Mouse (Mus musculus) adrenal gland, postnatal 10 days (tissue): ENCODE results near the gene Itm2b. TPM values are rescaled to one million over a fixed set of nuclear protein-coding genes. Genes with fewer than 3 reads are reported as not detected.
A peak's percentile ranks its signal among the peaks of the same experiment; 100 is the strongest.

Experiments used
- DNase-seq: peaks from one replicate; pipeline ENCODE4 v3.0.0; 2021; ENCODE audit warnings: mixed read lengths
- long read RNA-seq, 2 experiments: library from polyadenylated mRNA; stranded (forward); transcript quantifications; one replicate each; pipeline ENCODE4 v2.0.0; 2021
- total RNA-seq, 2 experiments: library from RNA; stranded (reverse); gene quantifications; 2 replicates each; pipeline ENCODE4 v1.2.3; 2021

The Itm2b gene
- total RNA-seq = 100 to 1,000 TPM; 788 to 894 TPM
- long read RNA-seq, experiment 1, transcript Itm2b-202 (5 exons, 935 nt) = minor isoform, 26 of 2,049 reads
- long read RNA-seq, experiment 1, transcript Itm2b-201 (6 exons, 1,796 nt) = major isoform, 1,956 of 2,049 reads
- long read RNA-seq, experiment 1, partial matches to known transcripts = 28 of 2,049 reads
- long read RNA-seq, experiment 1, other reads (novel, unspliced or antisense) = 39 of 2,049 reads
- long read RNA-seq, experiment 2, transcript Itm2b-201 (6 exons, 1,796 nt) = major isoform, 901 of 942 reads
- long read RNA-seq, experiment 2, transcript Itm2b-202 (5 exons, 935 nt) = minor isoform, 12 of 942 reads
- long read RNA-seq, experiment 2, partial matches to known transcripts = 13 of 942 reads
- long read RNA-seq, experiment 2, other reads (novel, unspliced or antisense) = 16 of 942 reads

- peak; percentile 96 for DNase-seq
These were observed at the start of gene Itm2b for GRCm38 (mm10) chr14:73384913-73385719. Itm2b (minus strand) TSS chr14:73385289.

GRCm38 (mm10) chr14:73433487-73433886 is 48.4 kb upstream of the Itm2b start:
- peak; percentile 53 for DNase-seq

- no peak for DNase-seq
These were observed 45.5 kb upstream of the Itm2b start for GRCm38 (mm10) chr14:73430571-73430970.

GRCm38 (mm10) chr14:73425571-73426041 is 40.5 kb upstream of the Itm2b start:
- no peak for DNase-seq

- no peak for DNase-seq
These were observed 39.9 kb upstream of the Itm2b start for GRCm38 (mm10) chr14:73424961-73425360.

GRCm38 (mm10) chr14:73423542-73423941 is 38.5 kb upstream of the Itm2b start:
- no peak for DNase-seq

- DNase-seq = no peak
These were observed 37.5 kb upstream of the Itm2b start for GRCm38 (mm10) chr14:73422621-73423020.

GRCm38 (mm10) chr14:73421580-73421979 is 36.5 kb upstream of the Itm2b start:
- DNase-seq = no peak

- no peak for DNase-seq
These were observed 35.2 kb upstream of the Itm2b start for GRCm38 (mm10) chr14:73420138-73420745.

GRCm38 (mm10) chr14:73416511-73416910 is 31.4 kb upstream of the Itm2b start:
- no peak for DNase-seq

GRCm38 (mm10) chr14:73415376-73416035 is 30.4 kb upstream of the Itm2b start:
- DNase-seq = no peak

- no peak for DNase-seq
These were observed 26.6 kb upstream of the Itm2b start for GRCm38 (mm10) chr14:73411729-73412128.

GRCm38 (mm10) chr14:73410083-73410482 is 25.0 kb upstream of the Itm2b start:
- DNase-seq = peak; percentile 27

- DNase-seq = no peak
These were observed 23.2 kb upstream of the Itm2b start for GRCm38 (mm10) chr14:73408223-73408845.

- DNase-seq = no peak
These were observed 18.9 kb upstream of the Itm2b start for GRCm38 (mm10) chr14:73404016-73404415.

GRCm38 (mm10) chr14:73403351-73403750 is 18.3 kb upstream of the Itm2b start:
- DNase-seq = no peak

GRCm38 (mm10) chr14:73402296-73403035 is 17.4 kb upstream of the Itm2b start:
- no peak for DNase-seq

- DNase-seq = no peak
These were observed 16.3 kb upstream of the Itm2b start for GRCm38 (mm10) chr14:73401408-73401807.

- DNase-seq = no peak
These were observed 15.0 kb upstream of the Itm2b start for GRCm38 (mm10) chr14:73399866-73400618.

GRCm38 (mm10) chr14:73398367-73398996 is 13.4 kb upstream of the Itm2b start:
- DNase-seq = no peak
